Mouse (Mus musculus): ENCODE data around the gene Aff4.
"Not testable (repeated sequence)": the region's sequence is repeated elsewhere in the genome, so short reads cannot be mapped to it uniquely, and the experiment has no call there.

Aff4 gene

DNA sequence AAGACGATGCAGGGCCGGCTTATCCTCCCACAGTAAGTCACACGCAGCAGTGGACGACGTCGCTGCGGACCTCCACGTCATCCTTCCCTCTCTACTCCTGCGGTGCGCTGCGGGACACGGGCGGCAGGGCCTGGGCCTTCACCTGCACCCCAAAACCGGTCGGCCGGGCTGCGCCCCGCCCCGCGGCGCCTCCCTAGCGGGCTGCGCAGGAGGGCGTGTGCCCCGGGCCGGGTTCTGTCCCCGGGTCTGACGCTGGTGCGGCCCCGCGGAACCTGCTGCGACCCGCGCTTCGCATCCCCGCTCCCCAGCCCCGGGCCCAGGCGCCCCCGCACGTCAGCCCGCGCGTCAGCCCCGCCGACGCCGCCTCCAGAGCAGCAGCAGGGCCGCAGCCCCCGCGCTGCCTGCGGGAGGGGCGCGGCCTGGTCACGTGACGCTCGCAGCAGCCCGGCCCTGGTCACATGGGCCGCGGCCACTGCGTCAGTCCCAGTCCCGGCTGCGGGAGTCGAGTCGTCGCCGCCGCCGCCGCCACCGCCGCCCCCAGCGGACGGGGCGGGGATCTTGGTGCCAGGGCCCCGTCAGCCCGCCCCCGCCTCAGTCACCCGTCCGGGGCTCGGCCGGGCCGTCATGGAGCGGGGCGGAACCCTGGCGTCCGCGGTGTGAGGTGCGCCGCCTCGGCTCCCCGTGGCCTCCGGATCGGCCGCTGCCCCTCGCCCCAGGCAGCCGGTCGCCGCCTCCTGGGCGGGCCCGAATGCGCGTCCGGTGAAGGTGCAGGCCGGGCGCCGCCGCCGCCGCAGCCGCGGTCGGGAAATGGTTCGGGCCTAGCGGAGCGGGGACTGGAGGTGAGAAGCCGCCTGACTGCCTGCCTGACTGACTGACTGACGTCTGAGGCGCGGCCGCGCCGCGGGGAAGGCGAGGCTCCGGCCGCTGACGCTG is at the start of gene Aff4:
Gene Aff4 (plus strand): TSS at position 543 of the 933 bp plus-strand sequence.
- in situ Hi-C loops (cut with MboI) = loop anchor here (10.0 kb wide), 1 partner anchor 46 kb away; the partner anchor contains the start of gene Hspa4

DNA sequence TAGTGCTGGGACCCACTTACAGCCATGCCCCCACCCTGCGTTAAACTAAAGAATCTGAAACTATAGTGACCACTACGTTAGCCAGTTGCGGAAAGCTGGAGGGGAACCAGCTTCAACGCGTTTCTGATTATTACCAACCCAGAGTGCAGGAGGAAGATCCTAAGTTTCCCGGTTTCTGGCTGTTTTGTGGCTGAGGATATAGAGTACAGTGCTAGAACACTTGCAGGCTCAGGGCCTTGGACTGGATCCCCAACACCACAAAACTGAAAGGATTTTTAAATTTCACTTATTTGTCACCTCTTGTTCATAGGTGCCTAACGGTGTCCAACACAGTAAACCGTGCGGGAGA is 49.5 kb upstream of the Aff4 start:
- in situ Hi-C loops (cut with MboI) = loop anchor here (10.0 kb wide), 1 partner anchor 54 kb away; the partner anchor contains the start of gene Aff4

DNA sequence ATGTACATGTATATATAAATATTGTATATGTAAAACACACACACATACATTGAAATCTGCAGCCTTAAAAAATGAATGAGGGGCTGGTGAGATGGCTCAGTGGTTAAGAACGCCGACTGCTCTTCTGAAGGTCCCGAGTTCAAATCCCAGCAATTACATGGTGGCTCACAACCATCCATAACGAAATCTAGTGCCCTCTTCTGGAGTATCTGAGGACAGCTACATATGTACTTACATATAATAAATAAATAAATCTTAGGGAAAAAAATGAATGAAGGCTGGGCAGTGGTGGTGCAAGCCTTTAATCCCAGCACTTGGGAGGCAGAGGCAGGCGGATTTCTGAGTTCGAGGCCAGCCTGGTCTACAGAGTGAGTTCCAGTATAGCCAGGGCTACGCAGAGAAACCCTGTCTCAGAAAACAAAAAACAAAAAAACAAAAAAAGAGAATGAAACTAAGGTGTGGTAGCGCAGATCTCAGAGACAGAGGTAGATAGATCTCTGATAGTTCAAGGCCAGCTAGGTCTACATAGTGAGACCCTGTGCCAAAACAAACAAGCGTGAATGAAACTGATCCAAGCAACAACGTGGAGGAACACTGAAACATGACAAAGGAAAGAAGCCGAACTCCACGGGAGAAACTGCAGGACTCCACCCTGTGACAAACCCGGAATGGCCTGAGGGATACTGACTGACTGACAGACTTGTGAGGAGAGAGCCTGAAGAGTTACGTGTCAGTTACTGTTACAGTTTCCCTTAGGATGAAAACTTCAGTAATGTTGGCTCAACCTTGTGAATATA is 46.4 kb upstream of the Aff4 start:
- in situ Hi-C loops (cut with MboI) = loop anchor here (10.0 kb wide), 1 partner anchor 51 kb away; the partner anchor contains the start of gene Aff4

DNA sequence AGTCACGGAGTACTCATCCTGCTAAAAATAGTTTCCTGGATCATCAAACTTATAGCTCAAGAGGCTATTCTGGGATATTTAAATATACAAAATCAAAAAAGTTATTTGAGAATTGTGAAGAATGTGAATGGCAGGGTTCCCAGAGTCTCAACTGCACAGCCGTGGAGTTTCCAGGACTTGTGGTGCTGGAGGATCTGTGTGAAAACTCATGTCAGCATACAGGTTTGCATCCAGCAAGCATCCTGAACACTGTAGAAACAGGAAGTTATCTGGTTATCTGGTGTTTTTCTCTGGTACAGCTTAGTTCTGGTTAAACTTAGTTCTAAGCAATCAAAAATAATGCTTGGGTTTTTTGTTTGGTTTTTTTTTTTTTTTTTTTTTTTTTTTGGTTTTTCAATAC is 43.7 kb upstream of the Aff4 start:
- in situ Hi-C loops (cut with MboI) = loop anchor here (10.0 kb wide), 1 partner anchor 48 kb away; the partner anchor contains the start of gene Aff4

DNA sequence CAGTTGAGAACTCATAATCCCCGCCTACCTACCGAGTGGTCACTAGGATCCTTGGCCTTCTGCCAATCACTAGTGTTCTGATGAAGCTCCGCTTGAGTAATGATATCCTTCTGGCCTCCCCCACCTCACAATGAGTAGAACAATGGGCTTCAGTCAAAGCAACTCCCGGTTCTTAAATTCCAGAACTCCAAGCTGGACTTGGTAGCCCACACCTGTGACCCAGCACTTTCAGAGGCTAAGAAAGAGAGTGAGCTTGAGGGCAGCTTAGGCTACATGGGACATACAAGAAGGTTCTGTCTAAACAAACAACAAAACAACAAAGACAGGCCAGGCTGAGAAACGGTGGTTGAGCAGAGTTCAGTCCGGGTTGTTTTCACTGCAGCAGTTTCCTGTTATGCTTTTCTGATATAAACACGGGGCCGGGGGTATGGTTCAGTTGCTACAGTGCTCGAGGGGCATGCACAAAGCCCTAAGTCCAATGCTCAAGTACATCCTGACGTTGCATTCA is 43.0 kb upstream of the Aff4 start:
- in situ Hi-C loops (cut with MboI) = loop anchor here (10.0 kb wide), 1 partner anchor 47 kb away; the partner anchor contains the start of gene Aff4

DNA sequence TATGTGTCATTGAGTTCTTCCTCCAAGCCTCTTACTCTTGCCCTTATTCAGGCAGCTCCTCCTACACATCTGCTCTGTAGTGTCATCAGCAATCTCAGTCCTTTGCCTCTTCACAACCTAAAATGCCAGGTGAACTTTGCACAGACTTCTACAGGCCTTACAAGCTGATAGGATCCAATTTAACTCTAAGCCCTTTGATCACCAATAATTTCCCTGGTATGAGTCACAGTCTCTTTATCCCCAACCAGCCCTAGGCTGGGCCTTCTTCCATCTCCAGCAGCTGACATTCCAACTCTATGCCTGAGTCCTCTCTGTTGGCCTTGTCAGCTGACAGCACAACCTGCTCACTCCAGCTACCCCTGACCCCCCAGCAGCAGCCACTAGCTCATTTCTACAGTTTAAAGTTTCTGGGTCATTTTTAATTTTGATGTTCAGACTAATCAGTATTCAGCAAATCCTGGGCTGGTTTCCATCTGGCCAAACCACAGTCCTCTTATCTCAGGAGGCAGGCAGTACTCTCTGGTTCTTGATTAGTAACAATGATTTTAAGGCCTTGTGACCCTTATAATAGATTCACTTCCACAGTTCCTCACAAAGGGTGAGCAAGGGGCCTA is 42.3 kb upstream of the Aff4 start:
- in situ Hi-C loops (cut with MboI) = loop anchor here (10.0 kb wide), 1 partner anchor 46 kb away; the partner anchor contains the start of gene Aff4

DNA sequence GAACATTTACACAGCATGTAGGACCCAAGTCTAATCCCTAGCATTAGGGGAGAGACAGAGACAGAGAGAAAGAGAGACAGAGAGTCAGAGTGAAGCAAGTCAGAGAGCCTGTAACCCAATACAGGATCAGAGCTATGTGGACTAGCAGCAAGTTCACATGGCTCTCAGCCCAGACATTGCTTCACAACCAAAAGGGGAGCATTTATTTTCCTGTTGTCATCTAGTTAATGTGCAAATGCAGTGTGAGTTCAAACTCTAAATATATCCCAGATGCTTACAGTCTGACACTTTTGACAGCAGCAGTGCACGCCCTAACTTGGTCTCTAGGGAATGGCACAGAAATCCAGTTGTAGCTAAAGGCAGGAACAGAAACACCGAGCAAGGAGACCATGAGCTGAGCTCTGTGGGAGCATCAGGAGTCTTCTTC is 41.7 kb upstream of the Aff4 start:
- in situ Hi-C loops (cut with MboI) = loop anchor here (10.0 kb wide), 1 partner anchor 46 kb away; the partner anchor contains the start of gene Aff4

DNA sequence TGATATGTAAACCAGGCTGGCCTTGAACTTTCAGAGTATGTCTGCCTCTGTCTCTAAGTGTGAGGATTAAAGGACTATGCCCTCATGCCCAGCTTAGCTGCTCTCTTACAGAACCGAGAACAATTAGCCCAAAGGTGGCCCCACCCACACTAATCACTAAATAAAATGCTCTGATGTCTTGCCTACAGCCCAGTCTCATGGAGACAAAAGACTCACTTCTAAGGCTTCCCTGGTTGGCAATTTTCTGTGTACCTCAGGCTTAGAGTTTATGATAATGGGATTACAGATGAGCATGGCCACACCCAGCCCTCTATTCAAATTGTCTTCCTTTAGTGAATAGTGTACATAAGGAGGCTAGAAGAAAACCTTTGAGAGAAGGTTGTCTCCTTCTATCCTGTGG is 39.2 kb upstream of the Aff4 start:
- in situ Hi-C loops (cut with MboI) = no loop called here

DNA sequence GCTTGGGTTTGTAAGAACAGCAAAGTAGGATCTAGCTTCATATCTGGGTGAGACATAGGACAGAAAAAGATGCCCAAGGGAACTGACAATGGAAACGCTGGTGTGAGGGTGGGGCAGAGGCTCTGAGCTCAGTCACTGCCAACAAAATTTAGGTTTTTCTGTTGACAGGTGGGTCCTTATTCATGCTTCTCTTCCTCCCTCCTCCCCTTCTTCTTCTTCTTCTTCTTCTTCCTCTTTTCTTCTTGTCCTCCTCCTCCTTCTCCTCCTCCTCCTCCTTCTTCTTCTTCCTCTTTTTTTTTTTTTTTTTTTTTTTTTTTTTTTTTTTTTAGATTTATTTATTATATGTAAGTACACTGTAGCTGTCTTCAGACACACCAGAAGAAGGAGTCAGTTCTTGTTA is 37.8 kb upstream of the Aff4 start:
- in situ Hi-C loops (cut with MboI) = not testable (repeated sequence)

DNA sequence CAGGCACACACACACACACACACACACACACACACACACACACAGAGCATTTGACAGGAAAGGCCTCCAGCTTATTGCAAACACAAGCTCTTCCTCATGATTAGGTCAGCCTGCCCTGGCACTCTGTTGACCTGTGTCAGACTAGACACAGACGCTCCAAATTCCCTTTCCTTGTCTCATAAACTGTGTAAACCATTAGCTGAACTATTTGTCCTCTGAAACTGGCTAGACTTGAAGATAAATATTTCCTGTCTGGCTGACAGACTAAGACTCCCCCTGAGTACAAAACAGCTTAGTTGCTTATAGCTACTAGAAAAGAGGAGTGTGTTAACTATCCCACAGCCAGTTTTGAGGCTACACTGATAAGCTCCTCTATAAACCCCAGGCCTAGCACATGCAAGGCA is 35.9 kb upstream of the Aff4 start:
- in situ Hi-C loops (cut with MboI) = no loop called here

DNA sequence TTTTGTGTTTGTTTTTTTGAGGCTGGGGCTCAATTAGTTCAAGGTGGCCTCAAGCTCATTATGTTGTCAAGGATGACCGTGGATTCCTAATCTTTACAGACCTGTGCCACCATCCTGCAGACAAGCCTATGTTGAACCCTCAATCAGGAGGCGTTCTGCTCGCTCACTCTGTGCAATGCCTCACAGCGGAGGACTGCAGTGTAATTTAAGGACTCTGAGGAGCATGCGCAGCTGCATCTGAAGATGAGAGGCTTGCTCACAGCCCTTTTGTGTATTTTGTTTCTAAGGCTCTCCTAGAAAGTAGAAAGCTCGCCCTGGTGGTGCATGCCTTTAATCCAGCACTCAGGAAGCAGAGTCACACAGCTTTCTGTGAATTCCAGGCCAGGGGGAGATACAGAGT is 33.6 kb upstream of the Aff4 start:
- in situ Hi-C loops (cut with MboI) = no loop called here

DNA sequence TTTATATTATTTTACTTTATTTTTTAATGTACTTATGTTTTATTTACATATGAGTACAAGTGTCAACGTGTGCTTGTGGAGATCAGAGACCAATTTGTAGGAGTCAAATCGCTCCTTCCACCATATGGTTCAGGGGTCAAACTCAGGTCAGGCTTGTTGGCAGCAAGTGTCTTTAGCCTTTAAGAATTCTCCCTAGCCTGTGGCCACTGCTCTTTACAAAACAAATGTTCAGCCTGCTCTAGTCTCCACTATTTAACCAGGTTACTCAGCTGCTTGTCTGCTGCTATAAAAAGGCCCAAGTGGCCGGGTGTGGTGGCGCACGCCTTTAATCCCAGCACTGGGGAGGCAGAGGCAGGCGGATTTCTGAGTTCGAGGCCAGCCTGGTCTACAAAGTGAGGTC is 32.6 kb upstream of the Aff4 start:
- in situ Hi-C loops (cut with MboI) = no loop called here

DNA sequence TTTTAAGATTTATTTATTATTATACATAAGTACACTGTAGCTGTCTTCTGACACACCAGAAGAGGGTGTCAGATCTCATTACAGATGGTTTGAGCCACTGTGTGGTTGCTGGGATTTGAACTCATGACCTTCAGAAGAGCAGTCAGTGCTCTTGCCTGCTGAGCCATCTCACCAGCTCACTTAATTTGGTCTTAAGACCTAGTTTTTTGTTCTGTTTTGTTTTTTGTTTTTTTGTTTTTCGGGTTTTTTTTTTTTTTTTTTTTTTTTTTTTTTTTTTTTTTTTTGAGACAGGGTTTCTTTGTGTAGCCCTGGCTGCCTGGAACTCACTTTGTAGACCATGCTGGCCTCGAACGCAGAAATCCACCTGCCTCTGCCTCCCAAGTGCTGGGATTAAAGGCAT is 32.1 kb upstream of the Aff4 start:
- in situ Hi-C loops (cut with MboI) = not testable (repeated sequence)

DNA sequence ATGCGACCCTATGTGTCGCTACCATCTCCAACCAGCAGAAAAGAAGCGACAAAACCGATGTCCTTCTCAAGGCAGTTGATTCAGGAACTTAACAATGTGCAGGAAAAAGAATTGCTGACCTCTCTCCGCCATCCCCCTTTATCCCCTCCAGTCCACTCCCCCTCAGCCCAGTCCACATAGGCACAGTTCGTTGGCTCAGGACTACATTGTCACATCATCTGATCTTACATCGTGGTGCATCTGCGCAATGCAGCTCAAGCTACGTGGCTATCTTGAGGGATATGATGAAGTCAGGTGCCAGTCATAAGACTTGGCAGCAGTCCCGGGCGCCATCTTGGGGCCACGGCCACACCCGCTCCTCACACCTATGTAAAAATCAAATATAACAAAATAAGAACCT is 30.8 kb upstream of the Aff4 start:
- in situ Hi-C loops (cut with MboI) = not testable (repeated sequence)

DNA sequence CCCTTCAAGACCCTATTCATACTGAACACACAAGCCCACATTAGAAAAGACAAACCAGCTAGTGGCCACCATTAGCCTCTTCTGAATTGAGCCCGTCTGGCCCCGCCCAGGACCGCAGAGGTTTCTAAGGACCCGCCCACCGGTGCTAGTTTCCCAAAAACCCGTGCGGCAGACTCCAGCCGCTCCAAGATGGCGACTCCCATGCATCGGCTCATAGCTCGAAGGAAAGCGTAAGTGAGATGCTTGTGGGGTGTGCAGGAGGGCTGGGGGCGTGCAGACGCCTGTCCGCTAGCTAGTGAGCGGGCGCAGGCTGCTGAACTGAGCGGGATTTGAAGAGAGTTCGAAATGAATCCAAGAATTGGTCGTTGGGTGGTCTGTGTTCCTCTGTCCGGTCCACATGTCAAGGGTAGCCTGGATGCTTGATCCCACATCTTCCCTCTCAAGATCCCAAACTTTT is 26.1 kb upstream of the Aff4 start, which contains the start of gene Zcchc10:
Gene Zcchc10 (plus strand): TSS at position 168 of the 457 bp plus-strand sequence.
- in situ Hi-C loops (cut with MboI) = no loop called here

DNA sequence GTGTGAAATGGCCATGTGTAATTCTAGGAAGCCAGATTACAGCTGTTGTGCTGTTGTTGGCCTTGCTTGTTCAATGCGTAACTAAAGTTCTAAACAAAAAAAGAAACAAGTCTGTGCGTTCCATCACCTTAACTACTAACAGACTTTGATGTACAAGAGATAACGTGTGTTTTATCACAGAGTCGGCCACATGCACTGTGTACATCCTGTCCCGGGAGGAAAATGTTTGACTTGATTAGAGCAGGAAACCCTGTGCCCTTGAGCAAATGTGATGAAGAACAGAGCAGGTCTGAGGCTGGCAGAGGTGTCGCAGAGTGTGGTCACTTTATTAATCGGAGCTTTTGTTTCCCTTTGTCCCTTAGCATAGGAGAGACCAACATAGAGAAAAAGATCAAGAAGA is 20.3 kb upstream of the Aff4 start:
- in situ Hi-C loops (cut with MboI) = no loop called here

DNA sequence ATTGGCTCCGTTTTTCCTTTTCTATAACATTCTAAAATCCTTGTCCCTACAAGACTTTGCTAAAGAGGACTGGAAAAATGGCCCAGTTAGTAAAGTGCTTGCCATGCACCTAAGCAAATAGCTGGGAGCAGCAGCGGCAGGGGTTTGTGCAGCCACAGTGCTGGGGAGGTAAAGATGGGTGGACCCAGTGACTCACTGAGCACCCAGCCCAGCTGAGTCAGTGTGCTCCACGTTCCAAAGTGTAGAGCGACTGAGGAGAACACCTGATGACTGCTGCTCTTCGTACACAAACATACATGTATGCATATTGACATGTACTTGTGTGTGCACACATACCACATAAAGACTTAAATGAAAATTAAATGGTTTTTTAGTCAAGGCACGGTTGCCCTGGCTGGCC is 19.5 kb upstream of the Aff4 start:
- in situ Hi-C loops (cut with MboI) = no loop called here

DNA sequence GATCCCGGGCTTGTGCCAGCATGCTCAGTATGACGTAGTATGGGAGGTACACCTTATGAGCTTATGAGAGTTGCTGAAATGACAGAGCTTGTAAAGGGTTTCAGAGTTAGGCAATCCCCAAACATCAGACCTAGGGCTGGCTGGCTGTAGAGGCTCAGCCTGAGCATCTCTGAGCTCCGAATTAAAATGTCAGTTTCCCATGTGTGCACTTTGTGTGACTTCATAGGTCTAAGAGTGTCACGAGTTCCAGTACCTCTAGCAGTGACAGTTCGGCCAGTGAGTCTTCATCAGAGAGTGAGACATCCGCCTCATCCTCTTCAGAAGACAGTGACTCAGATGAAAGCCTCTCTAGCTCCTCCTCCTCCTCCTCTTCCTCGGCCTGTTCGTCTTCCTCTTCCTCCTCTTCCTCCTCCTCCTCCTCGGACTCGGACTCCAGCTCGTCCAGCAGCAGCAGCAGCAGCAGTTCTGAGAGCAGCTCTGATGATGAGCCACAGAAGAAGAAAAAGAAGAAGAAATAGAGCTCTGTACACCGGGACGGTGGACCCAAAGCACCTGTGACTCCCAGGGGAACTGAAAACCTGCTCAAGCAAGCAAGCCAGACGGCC is 18.5 kb upstream of the Aff4 start:
- in situ Hi-C loops (cut with MboI) = no loop called here

DNA sequence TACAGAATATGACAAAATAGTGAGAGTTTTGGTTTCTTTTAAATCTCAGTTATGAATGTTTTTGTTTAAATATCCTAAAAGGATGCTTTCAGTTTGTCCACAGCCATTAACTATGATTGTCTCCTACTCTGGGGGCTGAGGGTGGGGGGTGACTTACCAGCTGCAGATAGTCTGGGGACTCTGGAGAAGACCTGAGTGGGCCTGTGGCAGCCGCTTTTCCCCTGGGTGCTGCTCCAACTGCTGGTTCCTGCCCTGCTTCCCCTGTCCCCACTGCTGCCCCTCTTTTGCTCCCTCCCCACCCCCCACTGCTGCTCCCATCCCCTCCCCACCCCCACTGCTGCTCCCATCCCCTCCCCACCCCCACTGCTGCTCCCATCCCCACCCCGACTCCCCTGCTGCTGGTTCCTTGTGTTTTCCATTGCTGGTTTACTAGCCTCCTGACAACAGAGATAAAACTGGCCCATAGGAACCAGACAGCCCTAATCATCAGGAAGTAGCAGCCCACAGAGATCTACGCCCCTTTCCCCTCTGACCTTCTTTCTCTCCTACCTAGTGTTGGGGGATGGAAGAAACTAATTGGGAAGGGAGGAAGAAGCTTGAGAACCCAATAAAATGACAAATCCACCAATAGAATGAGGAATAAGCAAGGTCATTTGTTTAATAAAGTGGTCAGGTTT is 15.0 kb upstream of the Aff4 start:
- in situ Hi-C loops (cut with MboI) = no loop called here

DNA sequence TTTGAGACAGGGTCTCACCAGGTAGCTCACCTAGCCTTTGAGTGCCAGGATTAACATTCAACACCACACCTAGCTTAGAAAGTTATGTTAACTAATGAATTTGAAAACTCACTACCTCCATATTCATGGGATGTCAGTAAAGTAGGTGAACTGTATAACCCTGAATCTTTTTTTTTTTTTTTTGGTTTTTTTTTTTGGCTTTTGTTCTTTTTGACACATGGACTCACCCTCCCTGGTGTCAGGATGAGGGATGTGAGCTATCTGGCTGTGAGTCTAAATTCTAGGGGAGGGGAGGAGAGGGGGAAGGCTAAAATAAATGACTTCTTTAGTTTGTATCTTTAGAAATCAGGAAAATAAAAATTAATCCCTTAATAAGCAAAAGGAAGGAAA is 14.5 kb upstream of the Aff4 start:
- in situ Hi-C loops (cut with MboI) = no loop called here

DNA sequence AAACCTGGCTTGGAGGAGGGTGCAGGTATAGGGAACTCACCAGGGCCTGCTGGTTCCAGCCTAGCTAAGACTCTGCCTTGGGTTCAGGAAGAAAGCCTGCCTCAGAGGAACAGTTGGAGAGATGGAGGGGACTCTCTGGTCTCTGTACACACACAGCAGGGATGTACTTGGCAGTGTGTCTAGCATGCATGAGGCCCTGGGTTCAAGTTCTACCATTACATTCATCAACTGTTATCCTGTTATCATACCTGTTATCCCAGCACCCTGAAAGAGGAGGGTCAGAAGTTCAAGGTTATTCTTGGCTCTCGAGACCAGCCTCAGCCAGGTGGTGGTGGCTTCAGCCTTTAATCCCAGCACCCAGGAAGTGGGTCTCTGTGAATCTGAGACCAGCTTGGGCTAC is 13.7 kb upstream of the Aff4 start:
- in situ Hi-C loops (cut with MboI) = no loop called here

Data from mature B cell (primary cell).